ENCODE assay signal across 14 mouse cellular contexts in genomic region chr2:29025284-29025683, GRCm38 (mm10). TPM values are rescaled to one million over a fixed set of nuclear protein-coding genes. Genes with fewer than 3 reads are reported as not detected.
A peak's percentile ranks its signal among the peaks of the same experiment; 100 is the strongest.
DNase-seq lines count a peak whose midpoint lies in the region; ATAC-seq lines count a peak whose summit lies in the region.
"Had no signal": no experiment of that assay in that cellular context is flagged by ENCODE, and none has a peak within 500 bp of the region (broad histone marks: within the 10 kb centered on the region; RNA-seq: fewer than 3 reads in every experiment).

No protein-coding gene starts in this region.

- no peak overlapping the region for H3K9ac ChIP-seq in hindbrain, embryonic 12.5 days
- no peak overlapping the region for H3K9ac ChIP-seq in hindbrain, embryonic 16.5 days (ENCODE audit: low read depth, low read length)
- H3K9ac ChIP-seq: liver, embryonic 15.5 days; midbrain, embryonic 12.5 days had no signal

- no peak for ATAC-seq in hindbrain, embryonic 12.5 days (ENCODE audit: low FRiP score)
- ATAC-seq in hindbrain, embryonic 16.5 days, result no peak
- ATAC-seq: activated CD4-positive, CD25-positive, alpha-beta regulatory T cell, adult 4 months; inflammation-experienced regulatory T-cells, adult 6 months had no signal

- H3K4me3 ChIP-seq in hindbrain, embryonic 12.5 days, result no peak overlapping the region
- H3K4me3 ChIP-seq in hindbrain, embryonic 16.5 days (ENCODE audit: low read length), result no peak overlapping the region
- H3K4me3 ChIP-seq: gastrocnemius, adult 2 months; liver, embryonic 15.5 days; midbrain, embryonic 12.5 days had no signal

- DNase-seq in adrenal gland, adult (ENCODE audit: inconsistent age in 2 of 2, low spot score in 1 of 2), result peak; percentile 57 to 79
- DNase-seq in adrenal gland, postnatal 4 days (ENCODE audit: low spot score in 2 of 2), result no peak
- peak; percentile 35 for DNase-seq in lung, postnatal 10 days
- DNase-seq in lung, adult 18-20 months, result no peak
- peak; percentile 62 for DNase-seq in layer of hippocampus, adult 9-11 months
- peak; percentile 51 for DNase-seq in right cerebral cortex, postnatal 25 days
- DNase-seq: cerebellum, adult 11 months; gastrocnemius, adult 2 months had no signal

- H3K27me3 ChIP-seq in hindbrain, embryonic 12.5 days, result 0 out of 2 replicates have a peak, but pooled peaks cover 17% of the 10 kb centered on the region
- H3K27me3 ChIP-seq in hindbrain, embryonic 16.5 days (replicated peaks; ENCODE audit: control insufficient read depth, insufficient read depth, low read length), result no peaks in the 10 kb centered on the region; the same call in 1 of the 2 replicates

- no peak overlapping the region for H3K27ac ChIP-seq in hindbrain, embryonic 12.5 days
- H3K27ac ChIP-seq in hindbrain, embryonic 16.5 days (ENCODE audit: low read depth, low read length), result no peak overlapping the region
- H3K27ac ChIP-seq: gastrocnemius, adult 2 months; liver, embryonic 15.5 days; midbrain, embryonic 12.5 days had no signal

- 87% methylated on average over 5 of the region's 5 CpGs for WGBS in hindbrain, embryonic 12.5 days
- 67% methylated on average over 5 of the region's 5 CpGs for WGBS in hindbrain, embryonic 16.5 days

- H3K36me3 ChIP-seq in hindbrain, embryonic 12.5 days, result no peaks in the 10 kb centered on the region
- H3K36me3 ChIP-seq in hindbrain, embryonic 16.5 days (ENCODE audit: control insufficient read depth, insufficient read depth, low read length), result no peaks in the 10 kb centered on the region
- H3K36me3 ChIP-seq: liver, embryonic 15.5 days; midbrain, embryonic 12.5 days had no signal

- peaks cover 8% of the 10 kb centered on the region for H3K4me1 ChIP-seq in hindbrain, embryonic 12.5 days
- H3K4me1 ChIP-seq in hindbrain, embryonic 16.5 days (ENCODE audit: control insufficient read depth, insufficient read depth, low read depth, low read length), result peaks cover 5% of the 10 kb centered on the region

- no peaks in the 10 kb centered on the region for H3K9me3 ChIP-seq in hindbrain, embryonic 12.5 days (replicated peaks)
- no peaks in the 10 kb centered on the region for H3K9me3 ChIP-seq in hindbrain, embryonic 16.5 days (ENCODE audit: control insufficient read depth, low read length)
- H3K9me3 ChIP-seq: liver, embryonic 15.5 days; midbrain, embryonic 12.5 days had no signal

- no peak overlapping the region for H3K4me2 ChIP-seq in hindbrain, embryonic 12.5 days (replicated peaks)
- H3K4me2 ChIP-seq in hindbrain, embryonic 16.5 days (ENCODE audit: low read length), result no peak overlapping the region
- H3K4me2 ChIP-seq: liver, embryonic 15.5 days; midbrain, embryonic 12.5 days had no signal

RNA-seq across cellular contexts. Expression of gene Cfap77, which starts 29.6 kb away (rescaled TPM):
- 1 to 10 TPM; 1.2 to 1.9 TPM for total RNA-seq in adrenal gland, postnatal 4 days (2021)
- 0.40 and 0.82 TPM in 2 replicates for polyA plus RNA-seq in hindbrain, embryonic 12.5 days (2016; fragmentation: Nextera tagmentation; extraction: Ambion mirVana)
- 0.65 and 1.0 TPM in 2 replicates for polyA plus RNA-seq in hindbrain, embryonic 16.5 days (2015; fragmentation: Nextera tagmentation; extraction: Ambion mirVana)
- total RNA-seq: gastrocnemius, adult 2 months had no signal
- polyA plus RNA-seq: liver, embryonic 15.5 days had no signal

RNA-seq across cellular contexts. Expression of gene Ttf1, which starts 34.8 kb away (rescaled TPM):
- total RNA-seq in adrenal gland, postnatal 4 days (2021), result 10 to 100 TPM; 16.4 to 16.8 TPM
- 11.5 and 12.0 TPM in 2 replicates for polyA plus RNA-seq in hindbrain, embryonic 12.5 days (2016; fragmentation: Nextera tagmentation; extraction: Ambion mirVana)
- 6.7 and 7.7 TPM in 2 replicates for polyA plus RNA-seq in hindbrain, embryonic 16.5 days (2015; fragmentation: Nextera tagmentation; extraction: Ambion mirVana)

Comparison
In these comparisons a context has a peak if more than half of its experiments do, and no peak if none do; other contexts are left out.
1. DNase-seq: peak in adrenal gland, adult (2 of 2), lung, postnatal 10 days (single experiment), layer of hippocampus, adult 9-11 months (single experiment) and right cerebral cortex, postnatal 25 days (single experiment); none in adrenal gland, postnatal 4 days (0 of 2) and lung, adult 18-20 months (0 of 2).